Mouse (Mus musculus) R1 (cell line): Measurements from ENCODE around the gene Phgr1.

Experiments used
- DNase-seq: peaks from one replicate; pipeline ENCODE4 v3.0.0-alpha.2; 2018; ENCODE audit warnings: low read depth, low spot score

Phgr1 gene

DNA sequence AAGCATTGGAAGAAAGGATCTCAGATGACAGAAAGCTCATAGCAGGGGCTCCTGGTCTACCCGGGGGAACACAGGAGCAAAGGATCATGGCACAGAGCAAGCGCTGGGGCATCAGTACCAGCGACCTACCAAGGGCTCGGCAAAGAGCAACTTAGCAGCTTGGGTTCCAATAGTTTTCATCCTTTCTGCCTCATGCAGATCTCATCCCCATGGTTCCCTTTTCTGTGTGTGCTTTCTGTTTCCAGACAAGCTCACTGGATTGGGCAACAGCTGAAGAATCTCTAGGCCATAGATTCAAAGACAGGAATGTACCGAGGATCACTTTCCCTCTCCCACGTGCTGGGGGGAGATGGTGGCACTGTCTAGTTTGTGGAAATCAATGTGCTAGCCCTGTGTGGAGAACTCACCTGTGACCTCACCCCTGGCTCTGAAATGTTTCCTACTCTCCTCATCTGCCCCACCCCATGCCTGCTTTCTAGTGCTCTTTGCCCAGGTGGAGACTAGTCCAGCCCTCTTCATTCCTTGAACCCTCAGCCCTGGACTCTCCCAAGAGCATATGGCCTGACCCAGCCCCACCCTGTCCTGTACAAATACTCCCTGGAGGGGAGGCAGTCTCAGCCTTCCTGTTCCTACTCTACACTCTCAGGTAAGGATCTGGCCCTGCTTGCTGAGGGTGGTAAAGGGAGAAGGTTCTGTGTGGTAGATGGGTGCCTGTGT lies at the start of gene Phgr1:
Gene Phgr1, plus strand, starts transcription at position 612 of the 717 bp plus-strand sequence.
- DNase-seq = no peak

GRCm38 (mm10) chr2:118723693-118724486 lies 48.7 kb upstream of the Phgr1 start:
- no peak for DNase-seq

DNA sequence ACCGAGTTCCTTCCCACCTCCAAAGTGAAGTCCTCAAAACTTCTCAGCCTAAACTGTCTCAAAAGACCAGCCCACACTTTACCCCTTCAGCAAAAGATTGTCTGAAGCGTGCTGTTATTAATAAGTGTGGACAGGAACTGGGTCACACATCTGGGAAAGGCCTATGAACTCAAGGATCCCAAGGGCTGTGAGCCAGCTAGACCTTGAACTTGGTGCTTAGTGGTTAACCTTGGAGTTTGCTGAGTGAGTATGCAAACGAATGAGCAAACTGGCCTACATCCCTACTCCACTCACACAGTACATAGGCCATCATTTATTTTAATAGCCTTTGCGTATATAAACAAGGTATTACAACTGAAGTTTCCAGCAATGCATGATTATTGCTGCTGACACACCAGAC lies 47.1 kb upstream of the Phgr1 start:
- DNase-seq = no peak

DNA sequence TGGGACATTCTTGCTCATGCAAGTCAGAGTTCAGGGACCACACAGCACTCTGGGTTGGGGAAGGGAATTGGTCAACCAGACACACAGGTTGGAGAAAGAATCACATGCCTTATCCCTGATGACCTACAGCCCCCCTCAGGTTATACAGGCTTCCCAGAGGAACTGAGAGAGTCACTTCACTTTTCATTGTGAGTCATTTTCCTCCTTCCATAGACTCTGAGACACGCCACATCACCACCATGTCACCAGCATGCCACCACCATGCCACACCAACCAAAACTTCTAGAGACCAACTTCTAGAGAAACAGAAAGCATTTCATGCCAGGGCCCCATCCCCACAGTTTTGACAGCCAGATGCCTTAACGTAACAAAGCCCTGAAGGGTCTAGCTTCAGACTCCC lies 45.7 kb upstream of the Phgr1 start:
- no peak for DNase-seq

DNA sequence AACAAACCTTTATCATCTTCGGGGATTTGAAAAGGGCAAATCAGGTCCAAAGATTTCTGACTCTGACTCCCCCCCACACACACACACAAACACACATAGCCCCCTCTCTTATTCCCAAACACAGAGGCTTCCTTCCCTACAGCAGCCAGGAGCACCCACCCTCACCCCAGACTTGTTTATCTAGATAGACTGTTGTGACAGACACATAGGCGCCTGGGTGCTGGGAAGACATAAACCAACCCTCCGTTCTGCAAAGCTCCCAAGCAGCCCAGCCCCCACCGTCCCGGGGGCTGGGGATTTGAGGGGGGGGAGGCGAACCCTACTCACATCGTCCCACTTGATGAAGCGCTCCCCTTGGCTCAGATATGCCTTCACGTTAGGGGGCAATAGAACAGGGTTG lies 44.7 kb upstream of the Phgr1 start:
- no peak for DNase-seq

- no peak for DNase-seq
Measured at GRCm38 (mm10) chr2:118728337-118728736, 44.2 kb upstream of the Phgr1 start, which contains the start of gene Plcb2. Plcb2 (minus strand) TSS chr2:118728438.

- DNase-seq = no peak
Measured at GRCm38 (mm10) chr2:118729194-118729593, 43.4 kb upstream of the Phgr1 start.

- no peak for DNase-seq
Measured at GRCm38 (mm10) chr2:118729816-118730621, 42.5 kb upstream of the Phgr1 start.

- peak; percentile 31 for DNase-seq
Measured at GRCm38 (mm10) chr2:118730622-118730915, 42.0 kb upstream of the Phgr1 start.

GRCm38 (mm10) chr2:118731981-118732380 lies 40.6 kb upstream of the Phgr1 start:
- no peak for DNase-seq

GRCm38 (mm10) chr2:118733341-118733740 lies 39.2 kb upstream of the Phgr1 start:
- no peak for DNase-seq

DNA sequence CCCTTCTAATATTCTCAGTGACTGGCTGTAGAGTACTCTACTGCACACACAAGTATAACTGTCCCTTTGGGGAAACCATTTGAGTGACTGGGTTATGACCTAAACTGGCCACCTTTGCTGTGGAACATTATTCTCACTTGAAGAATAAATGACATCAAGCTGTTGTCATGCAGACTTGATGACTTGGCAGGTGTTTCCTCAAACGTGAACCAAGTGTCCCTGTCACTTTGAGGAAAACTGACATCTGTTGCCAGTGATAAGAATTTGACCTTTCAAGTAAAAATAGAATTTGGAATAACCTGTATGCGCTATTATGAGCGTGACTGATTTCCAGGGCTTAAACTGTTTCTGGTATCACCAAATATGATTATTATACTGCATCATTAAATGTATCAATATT lies 32.2 kb upstream of the Phgr1 start:
- DNase-seq = no peak

DNA sequence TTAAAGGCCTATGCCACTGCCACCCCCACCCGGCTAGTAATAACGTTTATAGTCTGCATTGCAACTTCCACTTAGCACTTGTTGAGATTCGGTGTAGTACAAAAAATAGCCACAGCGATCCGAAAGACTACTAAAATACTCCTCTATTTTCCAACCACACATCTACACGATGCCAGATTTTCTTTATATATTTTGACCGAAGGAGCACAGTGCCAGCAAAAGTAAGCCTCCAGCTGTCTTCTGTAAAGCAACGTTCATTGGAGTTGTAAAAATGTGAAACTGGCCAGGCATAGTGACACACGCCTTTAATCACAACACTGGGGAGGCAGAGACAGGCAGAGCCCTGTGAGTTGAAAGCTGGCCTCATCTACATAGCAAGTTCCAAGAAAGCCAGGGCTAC lies 31.4 kb upstream of the Phgr1 start:
- DNase-seq = no peak

DNA sequence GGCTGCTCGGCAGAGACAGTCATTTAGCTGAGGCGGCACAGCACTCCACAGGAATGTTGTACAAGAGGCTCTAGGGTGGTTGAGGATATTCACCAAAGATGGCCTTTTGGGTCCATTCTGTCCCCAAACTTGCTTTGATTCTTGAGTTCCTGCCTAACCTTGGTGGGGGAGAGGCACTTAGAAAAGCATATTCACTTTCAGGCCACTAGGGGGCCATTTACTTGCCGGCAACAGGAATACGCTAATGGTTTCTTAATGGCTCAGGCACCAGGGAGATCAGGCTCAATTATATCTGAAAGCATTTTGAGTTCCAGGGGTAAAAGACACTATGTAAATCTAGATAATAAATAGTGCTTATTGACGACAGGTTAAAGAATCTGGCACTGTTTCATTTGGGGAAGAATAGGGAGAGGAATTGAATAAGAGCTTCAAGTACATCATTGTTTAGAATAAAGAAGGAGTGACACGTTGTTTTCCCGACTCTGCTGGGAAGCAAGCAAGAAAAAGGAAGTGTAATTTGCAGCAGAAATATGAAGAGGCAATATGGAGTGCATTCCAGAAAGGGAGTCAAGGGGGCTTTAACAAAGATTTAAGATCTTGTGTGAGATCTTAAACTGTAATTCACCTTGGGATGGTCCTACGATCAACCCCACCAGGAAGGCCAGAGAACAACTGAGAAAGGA lies 29.2 kb upstream of the Phgr1 start:
- peak; percentile 74 for DNase-seq

DNA sequence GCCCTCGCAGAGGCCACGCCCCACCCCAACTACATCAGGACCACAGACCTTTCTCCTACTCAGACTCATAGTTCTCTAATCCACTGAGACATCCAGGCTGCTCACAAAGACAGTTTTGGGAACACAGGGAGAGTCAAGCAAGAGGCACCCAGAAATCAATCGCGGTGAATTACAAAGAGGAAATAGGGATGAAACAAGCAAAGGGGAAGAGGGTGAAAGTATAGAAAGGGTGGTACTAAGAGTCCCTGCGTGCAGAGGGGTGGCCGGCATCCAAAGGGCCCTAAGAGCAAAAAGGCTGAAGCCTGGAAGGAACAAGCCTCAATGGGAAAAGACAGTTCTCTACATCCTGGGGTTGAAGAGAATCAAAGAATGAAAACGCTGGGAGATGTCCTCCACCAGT lies 27.9 kb upstream of the Phgr1 start:
- DNase-seq = no peak

- DNase-seq = peak; percentile 86
Measured at GRCm38 (mm10) chr2:118745232-118745884, 27.2 kb upstream of the Phgr1 start, which contains the start of gene Inafm2. Inafm2 (plus strand) TSS chr2:118745758.

DNA sequence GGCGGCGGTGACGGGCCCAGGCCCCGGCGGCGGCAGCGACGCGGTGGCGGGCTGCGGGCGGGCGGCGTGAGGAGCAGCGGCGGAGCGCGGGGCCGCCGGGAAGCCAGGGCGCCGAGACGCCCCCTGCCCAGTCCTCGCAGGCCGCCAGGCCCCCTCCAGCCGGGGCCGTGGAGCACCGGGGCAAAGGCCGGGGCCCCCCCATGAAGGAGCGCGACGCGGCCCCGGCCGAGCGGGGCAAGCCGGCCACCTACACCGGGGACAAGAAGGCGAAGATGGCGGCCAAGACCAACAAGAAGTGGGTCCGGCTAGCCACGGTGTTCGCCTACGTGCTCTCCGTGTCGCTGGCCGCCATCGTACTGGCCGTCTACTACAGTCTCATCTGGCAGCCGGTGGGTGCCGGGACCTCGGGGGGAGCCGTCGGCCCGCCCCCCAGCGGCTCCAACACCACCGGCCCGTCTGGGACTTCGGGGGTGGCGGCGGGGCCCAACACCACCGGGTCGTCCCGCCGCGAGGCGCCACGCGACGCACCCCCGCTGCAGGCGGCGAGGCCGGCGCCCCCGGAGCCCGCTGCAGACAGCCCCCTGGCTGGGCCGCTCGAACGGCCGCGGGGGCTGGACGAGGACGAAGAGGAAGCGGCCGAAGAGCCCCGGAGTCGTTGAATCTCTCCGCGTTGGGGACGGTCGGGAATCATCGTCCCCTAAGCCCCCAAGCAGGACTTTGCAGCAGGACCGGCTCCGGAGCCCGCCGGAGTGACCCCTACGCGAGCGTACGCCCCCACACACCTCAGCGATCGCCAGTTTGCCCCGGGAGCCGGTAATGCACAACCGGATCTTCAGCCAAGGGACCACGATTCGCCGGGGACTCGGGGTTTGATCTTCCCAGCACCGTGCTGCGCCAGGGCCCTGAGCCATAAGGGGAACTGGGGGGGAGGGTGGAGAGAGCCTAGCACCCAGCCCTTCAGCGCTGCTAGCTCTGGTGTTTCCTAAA lies 26.4 kb upstream of the Phgr1 start:
- peak; percentile 36 for DNase-seq

DNA sequence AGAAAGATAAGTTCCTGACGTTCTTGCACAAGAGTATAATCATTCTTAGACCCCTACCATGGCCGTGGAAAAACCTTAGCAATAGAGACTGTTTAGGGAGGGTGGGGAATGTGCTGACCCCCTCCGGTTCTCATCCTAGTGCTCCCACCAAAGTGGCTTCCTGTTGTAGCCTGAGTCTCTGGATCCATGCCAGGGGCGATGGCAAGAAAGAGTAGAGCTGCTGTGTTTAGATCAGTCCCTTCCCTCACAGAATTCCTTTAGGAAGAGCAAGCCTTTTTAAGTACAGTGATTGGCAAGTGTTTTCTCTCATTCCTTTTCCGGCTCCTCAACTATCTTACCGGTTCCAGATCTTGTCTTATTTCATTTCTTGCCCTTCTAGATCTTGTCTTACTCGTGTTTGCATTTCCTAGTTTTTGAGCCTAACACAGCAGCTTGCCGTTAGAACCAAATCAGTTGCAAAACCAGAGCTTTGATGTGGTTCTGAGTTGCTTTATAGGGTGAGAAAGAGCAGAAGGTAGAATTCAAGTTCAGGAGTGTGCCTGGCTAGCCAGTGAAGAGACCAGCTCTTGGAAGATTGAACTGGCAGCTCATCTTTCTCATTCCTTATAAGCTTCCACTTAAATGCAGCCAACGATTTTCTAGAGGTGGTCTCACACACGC lies 25.1 kb upstream of the Phgr1 start:
- DNase-seq = no peak

DNA sequence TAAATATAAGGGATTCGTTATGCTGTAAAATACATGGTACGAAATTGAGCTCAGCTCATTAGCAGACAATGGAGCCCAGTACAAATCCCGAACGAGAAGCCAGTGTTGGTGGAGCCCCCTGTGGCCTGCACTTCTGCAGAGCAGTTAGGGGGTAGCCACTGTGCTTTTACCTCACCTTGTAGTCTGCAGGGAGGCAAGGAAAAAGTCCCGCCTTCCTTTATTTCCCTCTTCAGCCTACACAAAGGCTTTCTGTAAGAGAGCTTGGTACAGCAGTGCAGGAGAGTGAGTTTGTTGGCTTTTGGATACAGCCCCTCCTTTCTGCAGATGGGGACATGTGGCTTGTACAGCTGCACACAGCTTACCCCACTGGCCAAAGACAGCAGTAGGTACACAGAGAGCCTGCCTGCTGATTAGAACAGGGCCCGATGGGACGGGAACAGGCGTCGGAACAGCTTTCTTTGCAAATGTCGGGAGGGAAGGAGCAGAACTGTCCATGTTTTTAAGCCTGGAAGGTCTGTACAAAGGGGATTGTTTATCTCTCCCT lies 23.2 kb upstream of the Phgr1 start:
- DNase-seq = peak; percentile 47
